Mouse (Mus musculus) liver (tissue): Measurements from ENCODE around the gene Bdkrb1.

Source experiments
- DNase-seq: peaks from one replicate; pipeline ENCODE4 v3.0.0-alpha.2; 2020; ENCODE audit warnings: mixed read lengths

Gene Bdkrb1

DNA sequence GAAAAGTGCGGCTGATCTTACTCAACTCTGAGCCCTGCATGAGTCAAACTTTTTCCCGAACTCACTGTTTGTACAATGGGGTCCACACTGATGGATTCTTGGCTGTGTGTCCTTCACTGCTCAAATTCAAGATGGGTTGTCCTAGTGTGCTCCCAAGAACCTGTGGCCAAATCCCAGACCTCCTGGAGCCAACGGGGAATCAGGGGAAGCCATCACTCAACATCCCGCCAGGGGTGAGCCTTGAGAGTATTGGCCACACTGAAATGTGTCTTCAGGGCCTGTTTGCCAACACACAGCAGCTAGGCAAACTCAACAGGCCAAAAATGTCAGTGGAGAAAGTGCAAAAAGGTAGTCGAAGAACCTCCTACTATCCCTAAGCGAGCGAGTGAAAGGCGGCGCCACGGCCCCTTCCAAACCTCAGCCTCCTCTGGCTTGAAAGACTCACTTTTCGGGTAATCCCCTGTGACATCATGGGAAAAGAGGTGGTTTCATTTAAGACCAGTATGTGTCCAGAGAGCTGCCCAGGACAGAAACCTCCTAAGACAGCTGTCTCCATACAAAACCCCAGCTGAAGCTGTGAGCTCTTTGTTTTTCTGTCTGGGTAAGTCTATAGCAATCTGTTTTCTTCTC lies at the start of gene Bdkrb1:
TSS of gene Bdkrb1 (plus strand) at position 505 of the 630 bp plus-strand sequence.
- DNase-seq: no peak

DNA sequence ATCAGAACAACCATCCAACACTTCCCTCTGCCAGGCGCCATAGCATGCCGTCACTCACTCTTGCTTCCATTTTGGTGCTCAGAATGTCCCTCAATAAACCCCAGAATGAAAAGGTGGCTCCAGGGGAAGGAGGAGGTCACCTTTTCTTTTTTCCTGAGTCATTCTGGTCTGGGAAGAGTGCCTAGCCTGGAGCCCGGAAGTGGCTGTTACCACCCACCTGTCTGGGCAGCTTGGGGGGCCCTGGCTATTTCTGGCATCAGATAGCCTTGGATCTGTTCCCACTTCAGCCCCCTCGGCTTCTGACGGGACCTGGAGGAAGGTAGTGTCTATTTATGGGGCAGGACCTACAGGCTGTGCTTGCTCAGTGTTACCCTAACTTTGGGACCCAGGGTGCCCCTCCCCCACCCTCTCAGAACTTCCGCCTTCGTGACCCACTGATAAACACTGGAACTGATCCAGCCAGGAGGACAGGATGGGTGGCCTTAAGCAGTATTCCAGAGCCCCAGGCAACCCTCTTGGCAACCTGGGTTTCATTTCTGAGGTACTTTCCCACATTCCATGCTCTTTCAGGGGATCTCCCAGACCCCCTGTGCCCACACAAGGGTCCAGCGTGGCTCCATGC lies 48.6 kb upstream of the Bdkrb1 start:
- DNase-seq: no peak

DNA sequence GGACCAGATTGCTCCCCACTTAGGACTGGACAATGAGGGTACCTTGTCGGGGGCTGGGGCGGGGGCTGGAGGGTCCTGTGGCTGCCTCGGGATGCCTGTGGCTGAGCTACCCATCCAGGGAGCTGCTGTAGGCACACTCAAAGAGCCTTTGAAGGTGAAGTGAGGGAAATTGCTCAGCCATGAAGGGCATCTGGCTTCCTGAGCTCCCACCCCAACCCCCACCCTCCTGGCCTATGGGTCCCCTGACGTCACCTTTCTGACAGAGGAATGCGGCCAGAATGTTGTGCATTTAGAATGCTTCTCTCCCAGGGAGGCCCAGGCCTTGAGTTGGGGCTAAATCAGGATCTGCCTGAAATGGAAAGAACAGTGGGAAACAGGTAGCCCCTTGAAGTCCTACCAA lies 47.7 kb upstream of the Bdkrb1 start:
- no peak for DNase-seq

DNA sequence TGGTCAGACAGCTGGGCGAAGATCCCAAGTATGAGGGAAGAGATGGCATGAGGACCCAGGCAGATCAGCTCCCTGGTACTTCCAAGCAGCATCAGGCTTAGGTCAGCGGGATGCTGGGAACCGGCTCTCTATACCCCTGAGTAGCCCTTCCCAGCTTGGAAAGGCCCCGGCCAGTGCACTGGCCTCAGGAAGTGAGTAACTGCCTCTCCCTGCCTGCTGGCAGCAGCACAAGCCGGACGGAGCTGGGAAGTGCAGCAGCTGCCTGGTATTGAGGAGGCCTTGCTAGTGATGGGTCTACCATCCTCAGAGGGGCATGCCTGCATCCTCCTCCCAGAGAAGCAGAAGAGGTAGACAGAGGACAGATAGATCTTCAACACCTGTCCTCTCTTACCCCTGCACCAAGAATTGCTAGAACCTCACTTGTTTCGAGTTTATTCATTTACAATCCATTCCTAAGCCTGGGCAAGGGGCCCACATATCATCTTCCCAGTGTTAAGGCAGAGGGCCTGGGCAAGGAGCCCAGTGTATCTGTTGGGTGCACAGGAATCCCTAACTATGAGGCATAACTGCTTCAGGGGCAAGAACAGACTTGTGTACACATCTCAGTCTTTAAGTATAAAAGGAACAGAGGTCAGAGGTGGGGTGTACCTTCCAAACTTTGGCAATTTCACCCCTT lies 45.5 kb upstream of the Bdkrb1 start:
- DNase-seq: no peak

DNA sequence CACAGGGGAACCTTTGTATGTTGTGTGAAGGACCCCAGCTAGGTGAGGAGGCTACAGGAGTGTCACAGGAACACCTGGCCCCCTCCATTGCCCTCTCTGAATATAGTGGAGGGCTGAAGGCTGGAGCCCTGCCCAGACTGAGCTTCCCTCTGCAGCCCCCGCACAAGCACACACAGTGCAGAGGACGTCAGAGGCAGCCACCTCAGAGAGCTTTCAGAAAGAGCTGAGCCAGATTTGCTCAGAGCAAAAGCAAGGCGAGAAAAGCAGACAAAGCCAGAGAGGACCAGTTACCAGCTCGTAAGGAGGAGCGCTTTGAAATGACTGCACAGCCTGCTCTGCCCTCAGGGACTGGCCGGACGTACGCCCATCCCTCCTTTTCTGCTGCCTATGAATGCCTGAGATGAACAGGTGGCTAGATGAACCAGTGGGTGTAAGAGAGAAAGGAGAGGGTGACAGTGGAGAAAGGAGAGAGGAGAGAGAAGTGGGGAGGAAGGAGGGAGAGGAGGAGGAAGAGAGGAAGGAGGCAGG lies 41.8 kb upstream of the Bdkrb1 start:
- no peak for DNase-seq

DNA sequence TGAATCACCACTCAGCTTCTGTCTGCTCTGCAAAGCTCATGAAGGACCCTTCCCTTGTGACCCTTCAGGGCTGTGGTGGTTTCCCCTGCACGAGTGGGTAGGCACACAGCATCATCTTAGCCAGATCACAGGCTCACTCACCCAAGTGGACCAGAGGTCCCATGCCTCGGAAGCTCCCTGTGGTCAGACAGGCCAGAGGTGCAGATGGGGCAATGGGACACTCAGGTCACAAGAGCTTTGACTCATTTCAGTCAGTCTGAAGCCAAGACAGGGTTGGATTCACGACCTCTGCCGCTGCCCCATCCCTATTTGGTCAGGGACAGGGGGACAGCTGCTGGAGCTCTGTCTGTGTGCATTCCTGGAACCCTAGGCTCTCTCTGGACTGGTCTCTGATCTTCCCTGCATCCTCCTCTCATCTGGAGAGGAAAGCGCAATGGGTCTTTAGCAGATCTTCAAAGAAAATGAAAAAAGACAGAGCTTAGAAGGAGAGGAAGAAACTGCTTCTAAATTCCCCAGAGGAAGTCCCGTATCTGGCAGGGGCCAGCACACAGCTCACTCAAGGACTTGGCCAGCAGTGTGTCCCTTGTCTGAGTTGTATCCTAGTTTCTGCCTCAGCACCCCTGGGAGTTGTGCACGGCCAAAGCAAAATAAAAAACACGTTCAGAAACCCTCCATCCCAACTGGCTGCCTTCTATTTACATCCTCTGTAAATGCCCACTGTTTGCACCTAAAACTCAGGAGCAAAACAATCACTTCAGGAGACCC lies 40.6 kb upstream of the Bdkrb1 start:
- no peak for DNase-seq

DNA sequence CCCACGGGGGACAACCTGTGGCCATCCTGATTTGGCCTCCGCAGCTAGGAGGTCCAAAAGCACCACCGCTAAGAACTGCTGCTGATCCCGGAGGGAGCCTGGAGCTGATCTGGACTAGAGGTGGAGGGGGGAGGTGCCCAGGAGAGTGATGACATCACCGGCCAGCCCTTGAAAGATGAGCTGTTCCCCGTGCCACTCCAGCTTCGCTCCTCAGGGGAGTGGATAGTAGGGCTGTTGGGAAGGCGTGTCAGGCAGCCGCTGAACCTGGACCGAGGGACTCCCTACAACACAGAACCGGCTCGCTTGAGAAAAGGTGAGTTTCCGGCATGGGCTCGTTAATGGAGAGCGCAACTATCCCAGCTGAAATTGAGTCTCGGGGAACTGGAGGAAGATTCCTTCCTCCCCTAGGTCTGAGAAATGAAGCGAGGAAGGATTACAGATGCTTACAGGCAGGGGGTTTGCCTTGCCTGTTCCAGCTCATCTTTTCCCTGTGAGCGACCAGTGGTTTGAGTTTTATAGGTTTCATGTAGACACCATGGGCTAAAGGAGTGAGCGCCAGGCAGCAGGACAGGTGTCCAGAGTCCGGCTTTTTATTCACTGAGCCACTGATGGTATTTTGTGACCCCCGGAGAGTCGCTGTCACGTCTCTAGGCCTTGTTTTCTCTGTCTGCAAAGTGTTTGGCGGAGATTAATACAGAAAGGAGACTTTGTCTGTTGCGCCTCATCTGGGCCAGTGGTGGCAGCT lies 39.8 kb upstream of the Bdkrb1 start, which contains the start of gene Bdkrb2:
TSS of gene Bdkrb2 (plus strand) at position 291 of the 745 bp plus-strand sequence.
- DNase-seq: peak; percentile 19

DNA sequence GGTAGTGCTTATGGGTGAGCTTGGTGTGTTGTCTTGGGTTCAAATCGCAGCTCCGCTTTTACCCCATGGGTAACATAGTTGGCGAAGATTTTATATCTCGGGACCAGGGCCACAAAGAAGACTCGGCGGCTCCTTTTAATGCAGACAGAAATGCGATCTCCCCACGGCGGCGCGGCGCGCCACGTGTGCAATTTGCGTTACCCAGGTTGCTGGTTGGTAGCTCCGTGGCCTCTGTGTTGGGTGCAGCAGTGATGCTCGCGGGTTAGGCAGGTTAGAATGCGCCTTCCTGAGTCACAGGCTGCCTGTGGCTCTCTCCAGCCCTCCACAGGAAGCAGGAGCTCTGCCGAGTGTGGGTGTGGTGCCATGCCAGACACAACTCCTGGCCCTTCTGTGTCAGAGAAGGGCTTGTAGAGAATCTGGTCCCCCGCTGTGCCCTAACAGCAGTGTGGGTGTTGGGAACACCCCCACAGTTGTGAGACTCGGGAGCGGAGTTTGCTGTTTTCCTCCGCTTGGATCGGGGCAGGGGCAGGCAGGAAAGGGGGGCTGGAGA lies 39.1 kb upstream of the Bdkrb1 start:
- DNase-seq: no peak

DNA sequence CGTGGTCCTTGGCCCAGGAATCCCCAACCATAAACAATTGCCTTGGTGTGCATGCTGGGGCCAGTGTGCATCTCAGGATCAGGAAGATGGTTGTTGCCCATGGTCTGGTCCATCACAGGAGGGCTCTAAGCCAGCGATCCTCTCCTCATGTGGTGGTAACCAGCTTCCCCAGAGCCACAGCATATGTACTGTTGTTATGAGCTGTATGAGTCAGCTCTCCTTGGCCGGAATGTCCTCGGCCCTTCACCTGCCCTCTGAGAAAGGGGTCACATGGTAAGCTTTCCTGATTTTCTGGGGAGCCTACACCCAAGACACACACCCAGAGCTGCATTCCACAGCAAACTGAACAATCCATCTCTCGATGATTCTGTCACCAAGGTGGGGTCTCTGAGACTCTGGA lies 37.7 kb upstream of the Bdkrb1 start:
- no peak for DNase-seq

DNA sequence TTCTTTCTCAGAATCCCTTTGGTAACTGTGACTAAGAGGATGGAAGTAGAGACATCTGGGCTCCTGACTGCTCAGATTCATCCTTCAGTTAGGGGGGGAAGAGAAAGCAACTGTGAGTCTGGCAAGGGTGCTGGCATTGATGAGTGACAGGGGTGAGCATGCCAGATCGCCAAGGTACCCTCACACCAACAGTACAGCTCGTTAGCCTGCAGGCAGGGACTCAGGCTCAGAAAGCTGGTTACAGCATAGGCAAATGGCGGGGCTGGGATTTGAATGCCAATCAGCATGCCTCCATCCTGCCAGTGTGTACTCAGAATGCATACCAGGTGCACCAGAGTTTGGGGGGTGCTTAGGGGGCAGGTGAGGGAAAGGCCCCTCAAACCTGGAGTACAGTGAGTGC lies 31.0 kb upstream of the Bdkrb1 start:
- DNase-seq: no peak

DNA sequence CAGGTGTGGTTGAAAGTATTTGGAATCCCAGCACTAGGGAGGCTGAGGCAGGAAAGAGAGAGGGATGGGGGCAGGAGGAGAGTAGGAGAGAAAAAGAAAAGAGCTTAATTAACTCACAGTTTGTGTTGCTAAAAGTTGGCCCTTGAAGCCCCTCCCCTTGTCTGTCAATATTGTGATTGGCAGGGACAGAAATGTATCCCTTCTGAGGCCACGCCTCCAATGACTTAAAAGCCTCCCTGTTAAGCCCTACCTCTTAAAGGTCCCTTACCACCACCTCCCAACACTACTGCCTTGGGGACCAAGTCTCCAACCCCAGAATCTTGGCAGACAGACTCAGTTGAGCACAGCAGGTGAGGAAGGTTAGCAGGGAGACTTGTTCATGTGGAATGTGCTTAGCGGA lies 30.3 kb upstream of the Bdkrb1 start:
- no peak for DNase-seq

DNA sequence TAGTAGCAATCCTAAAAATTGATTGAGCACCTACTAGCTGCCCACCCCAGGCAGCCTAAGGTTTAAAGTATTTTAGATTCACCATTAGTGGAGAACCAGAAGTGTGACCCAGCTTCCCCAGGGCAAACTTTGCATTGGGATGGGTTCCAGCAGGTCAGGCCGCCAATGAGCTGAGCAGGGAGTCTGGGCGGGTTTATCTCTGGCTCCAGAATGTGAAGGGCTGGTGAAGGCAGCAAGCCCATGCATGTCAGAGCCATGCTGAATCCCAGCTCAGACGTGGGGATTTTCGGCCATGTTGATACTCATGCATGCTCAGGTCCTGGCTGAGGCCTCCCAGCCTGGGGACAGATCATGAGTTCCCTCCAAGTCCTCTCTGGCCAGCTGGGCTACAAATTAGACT lies 28.5 kb upstream of the Bdkrb1 start:
- DNase-seq: no peak

DNA sequence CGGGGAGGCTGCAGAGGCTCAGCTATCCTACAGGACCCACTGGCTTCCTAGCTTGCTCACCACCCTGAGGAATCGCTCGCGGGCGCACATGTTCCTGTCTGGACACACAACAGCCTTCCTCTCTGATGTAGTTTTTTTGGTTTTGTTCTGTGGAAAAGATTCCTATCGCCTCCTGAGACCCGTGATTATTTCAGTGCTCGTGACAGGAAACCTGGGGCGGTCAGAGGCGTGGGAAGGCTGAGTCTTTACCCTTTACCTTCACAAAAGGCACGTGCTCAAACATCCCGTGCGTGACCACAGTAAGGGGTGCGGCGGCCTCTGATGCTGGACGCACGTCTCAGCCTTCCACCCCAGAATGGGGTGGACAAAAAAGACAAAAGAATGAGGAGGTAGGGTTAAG lies 22.4 kb upstream of the Bdkrb1 start:
- no peak for DNase-seq

DNA sequence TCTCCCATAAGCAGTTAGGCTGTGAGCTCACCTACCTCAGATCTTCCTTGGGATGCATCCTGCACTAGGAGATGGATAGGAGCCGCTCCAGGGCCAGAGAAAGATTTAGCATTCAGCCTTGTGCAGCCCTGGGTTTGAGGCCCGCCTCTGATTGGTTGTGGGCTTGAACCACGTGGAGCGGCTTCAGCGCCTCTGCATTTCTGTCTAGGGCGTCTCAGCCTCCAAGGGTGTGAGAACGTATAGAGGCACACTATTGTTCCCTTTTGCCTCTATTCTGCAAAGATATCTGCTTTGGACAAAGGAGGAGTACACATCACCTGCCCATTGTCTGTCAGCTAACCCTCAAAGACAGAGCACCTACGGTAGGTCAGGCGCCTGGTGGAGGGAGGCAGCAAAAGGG lies 20.4 kb upstream of the Bdkrb1 start:
- DNase-seq: no peak

DNA sequence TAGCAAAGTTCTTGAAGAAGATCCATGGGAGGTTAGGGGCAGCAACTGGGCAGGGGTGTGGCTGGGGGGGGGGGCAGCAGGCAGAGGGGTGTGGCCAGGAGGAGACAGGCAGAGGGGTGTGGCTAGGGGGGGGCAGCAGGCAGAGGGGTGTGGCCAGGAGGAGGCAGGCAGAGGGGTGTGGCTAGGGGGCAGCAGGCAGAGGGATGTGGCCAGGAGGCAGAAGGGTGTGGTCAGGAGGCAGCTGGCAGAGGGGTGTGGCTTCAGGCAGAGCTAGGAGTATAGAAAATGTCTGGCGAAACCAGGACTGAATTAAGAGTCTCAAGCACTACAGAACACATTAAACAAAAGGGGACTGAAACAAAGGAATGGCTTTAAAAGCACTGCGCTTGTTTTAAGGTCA lies 19.4 kb upstream of the Bdkrb1 start:
- DNase-seq: peak; percentile 86

DNA sequence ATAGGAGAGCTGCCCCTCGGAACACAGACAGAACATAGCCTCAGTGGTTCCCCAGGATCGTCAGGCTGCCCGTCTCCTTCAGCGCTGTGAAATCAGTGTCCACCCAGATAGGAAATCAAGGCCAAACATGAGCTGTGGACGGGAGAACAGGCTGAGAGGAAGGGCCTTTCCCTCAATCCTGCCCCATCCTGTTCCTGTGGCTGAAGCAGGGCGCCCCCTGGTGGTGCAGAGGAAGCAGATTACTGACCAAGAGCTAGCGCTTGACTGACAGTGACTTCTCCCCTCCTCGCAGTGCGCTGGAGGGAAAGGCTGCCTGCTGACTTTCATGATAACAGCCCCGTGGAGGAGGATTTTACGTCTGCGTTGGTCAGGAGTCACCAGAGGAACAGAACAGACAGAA lies 18.0 kb upstream of the Bdkrb1 start:
- peak; percentile 73 for DNase-seq

DNA sequence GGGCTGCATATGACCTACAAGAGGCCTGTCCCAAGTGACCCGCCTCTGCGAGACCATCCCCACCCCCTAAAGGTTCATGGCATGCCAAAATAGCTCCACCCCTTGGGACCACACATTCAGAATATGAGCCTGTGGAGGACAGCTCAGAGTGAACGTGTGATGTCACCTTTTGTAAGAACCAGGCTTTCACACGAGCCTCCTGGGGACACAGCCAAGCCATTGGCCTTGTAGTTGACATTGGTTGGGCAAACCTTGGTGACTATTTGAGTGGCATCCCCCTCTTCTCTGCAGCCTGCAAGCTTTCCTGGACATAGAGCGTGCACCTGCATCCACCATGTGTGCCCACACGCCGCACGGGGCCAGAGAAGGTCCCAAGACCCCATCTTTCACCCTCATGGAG lies 15.4 kb upstream of the Bdkrb1 start:
- no peak for DNase-seq

DNA sequence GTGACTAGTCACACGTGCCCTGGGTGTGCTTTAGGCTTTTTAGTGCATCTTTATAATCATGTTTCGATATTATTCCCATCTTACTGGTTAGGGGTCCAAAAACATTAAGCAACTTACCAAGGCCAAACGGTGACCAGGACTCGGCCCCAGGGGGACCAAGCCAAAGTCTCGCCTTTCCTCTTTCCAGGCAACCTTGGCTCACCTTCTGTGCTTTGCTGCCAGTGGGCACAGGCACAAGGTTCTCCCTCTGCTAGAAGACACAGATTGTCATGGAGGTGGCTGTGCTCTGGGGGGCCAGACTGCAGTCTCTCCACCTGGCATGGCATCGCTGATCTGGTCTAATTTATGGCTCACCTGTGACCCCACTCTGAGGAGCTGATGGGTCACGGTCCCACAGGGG lies 12.1 kb upstream of the Bdkrb1 start:
- no peak for DNase-seq

DNA sequence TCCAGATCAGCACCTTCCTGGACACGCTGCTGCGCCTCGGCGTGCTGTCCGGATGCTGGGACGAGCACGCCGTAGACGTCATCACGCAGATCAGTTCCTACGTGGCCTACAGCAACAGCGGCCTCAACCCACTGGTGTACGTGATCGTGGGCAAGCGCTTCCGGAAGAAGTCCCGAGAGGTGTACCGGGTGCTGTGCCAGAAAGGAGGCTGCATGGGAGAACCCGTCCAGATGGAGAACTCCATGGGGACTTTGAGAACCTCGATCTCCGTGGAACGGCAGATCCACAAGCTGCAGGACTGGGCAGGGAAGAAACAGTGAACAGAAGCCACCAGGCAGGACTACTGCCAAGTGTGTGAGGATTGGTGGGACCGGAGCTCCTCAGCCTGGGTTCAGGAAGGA lies 10.5 kb upstream of the Bdkrb1 start:
- no peak for DNase-seq

DNA sequence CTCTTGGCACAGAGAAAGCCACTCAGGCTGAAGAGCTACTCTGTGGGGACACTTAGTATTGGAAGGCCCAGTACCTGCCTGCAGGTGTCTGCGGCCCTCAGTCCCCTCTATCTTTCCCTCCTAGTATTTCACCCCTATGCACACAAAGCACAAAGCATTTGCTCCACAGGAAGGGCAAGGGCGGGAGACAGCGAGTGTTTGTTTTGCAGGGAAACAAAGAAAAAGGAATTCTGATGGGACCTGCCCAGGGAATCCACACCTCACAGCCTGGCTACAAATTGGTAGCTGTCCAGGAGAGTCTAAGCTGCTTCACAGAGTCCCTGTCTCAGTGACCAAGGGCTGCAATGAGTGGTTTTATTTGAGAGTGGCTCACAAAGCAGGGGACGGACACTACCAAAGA lies 9.4 kb upstream of the Bdkrb1 start:
- DNase-seq: no peak

DNA sequence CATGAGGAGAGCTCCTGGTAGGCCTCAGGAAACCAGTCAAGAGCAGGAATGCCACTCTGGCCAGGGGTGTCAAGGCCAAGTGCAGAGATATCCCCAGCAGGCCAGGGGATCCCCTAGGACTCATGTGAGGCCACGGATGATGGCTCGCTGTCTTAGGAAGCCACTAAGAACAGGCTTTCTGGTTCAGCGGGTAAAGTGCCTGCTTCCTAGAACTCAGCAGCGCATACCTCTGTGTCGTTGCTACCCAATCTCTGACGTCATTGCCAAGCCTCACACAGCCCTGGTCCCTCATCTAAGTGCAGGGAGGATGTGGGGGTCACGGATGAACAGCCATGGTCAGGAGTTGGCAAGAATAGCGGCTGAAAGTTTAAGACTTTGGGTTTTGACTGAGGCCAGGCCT lies 5.8 kb upstream of the Bdkrb1 start:
- no peak for DNase-seq

DNA sequence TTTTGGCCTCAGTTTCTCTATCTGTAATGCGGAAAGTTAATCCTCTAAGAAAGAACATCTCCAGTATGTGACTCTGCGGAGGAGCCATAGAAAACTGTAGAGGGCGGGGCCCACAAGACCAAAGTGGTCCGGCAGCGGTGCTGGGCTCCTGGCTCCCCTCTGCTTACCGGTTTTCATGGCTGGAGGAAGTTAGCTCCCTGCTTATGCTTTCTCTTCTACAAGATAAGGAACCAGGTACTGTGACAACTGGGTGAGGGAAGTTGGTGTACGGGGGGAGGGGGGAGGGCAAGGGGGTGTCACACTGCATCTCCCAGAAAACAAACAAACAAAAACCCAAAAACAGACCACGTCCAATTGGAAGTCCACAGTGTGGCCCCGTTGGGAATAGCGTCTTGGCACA lies 4.4 kb upstream of the Bdkrb1 start:
- no peak for DNase-seq
